8 mouse cellular contexts compared by ENCODE assay signal in the genomic region with DNA sequence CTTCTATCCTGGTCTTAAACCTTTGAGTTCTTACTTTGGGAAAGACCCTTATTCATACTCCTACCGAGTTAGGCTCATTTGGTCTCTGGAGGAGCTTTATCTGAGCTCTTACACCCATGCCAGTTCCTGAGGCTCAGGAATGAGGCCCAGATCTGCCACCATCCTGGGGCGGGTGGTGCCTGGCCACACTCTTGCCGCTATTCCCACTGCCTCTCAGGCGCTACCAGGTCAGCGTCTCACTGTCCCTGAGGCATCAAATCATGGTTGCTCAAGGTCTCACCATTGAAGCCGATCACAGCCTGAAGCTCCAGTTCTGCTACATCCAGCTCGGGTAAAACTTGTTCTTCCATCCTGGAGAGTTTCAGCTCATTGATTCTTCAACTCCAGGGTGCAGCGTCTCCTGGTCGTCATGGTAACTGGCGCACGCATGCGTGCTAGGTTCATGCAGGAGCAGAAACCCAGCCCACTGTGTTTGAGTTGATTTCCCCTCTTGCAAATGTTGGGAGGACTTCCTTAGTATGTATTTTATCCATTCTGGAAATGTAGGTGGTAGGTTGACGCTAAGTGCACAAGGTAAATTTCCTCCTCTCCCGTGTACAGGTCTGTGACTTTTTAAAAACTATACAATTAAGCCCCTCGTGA. TPM values are rescaled to one million over a fixed set of nuclear protein-coding genes. Genes with fewer than 3 reads are reported as not detected.
DNase-seq lines count a peak whose midpoint lies in the region; ATAC-seq lines count a peak whose summit lies in the region.

A gene (minus strand): TSS at position 410 of the 642 bp plus-strand sequence.

- H3K4me2 ChIP-seq in intestine, embryonic 16.5 days (ENCODE audit: low read depth, low read length): peak within 1 kb of the TSS; percentile 62

- H3K9me3 ChIP-seq in intestine, embryonic 16.5 days (ENCODE audit: control insufficient read depth, low read length): no peaks in the 10 kb centered on the region

- intact Hi-C loops in left cerebral cortex, postnatal 25 days (cut with DNase I): no loop called here

- DNase-seq in adrenal gland, postnatal 10 days: peak; percentile 91
- DNase-seq in embryo, embryonic 9.5 days (ENCODE audit: extremely low spot score): peak; percentile 85
- peak; percentile 68 to 82 for DNase-seq in gastrocnemius, postnatal 4 days (ENCODE audit: low spot score in 2 of 2)
- peak; percentile 84 to 90 for DNase-seq in left cerebral cortex, postnatal 25 days (ENCODE audit: low spot score in 2 of 2)
- DNase-seq in mesoderm, embryonic 11.5 days (ENCODE audit: low read depth, low spot score): peak; percentile 91
- DNase-seq in right cerebral cortex, postnatal 25 days: peak; percentile 80
- peak; percentile 72 to 82 for DNase-seq in urinary bladder, postnatal 36 days (ENCODE audit: low spot score in 2 of 2)

- ATAC-seq in intestine, embryonic 16.5 days: peak; percentile 77

- H3K36me3 ChIP-seq in intestine, embryonic 16.5 days (ENCODE audit: control insufficient read depth, insufficient read depth, low read length): no peaks in the 10 kb centered on the region

- peak within 1 kb of the TSS; percentile 91 for H3K9ac ChIP-seq in intestine, embryonic 16.5 days (ENCODE audit: low read depth, low read length)

- H3K4me3 ChIP-seq in intestine, embryonic 16.5 days (ENCODE audit: low read length): peak within 1 kb of the TSS; percentile 86

- no peaks in the 10 kb centered on the region for H3K27me3 ChIP-seq in intestine, embryonic 16.5 days (replicated peaks; ENCODE audit: control insufficient read depth, insufficient read depth, low read length)

- 5% methylated on average over 15 of the region's 15 CpGs for WGBS in intestine, embryonic 16.5 days

- H3K4me1 ChIP-seq in intestine, embryonic 16.5 days (ENCODE audit: control insufficient read depth, insufficient read depth, low read length): peaks cover 5% of the 10 kb centered on the region; the same call in 1 of the 2 replicates

- peak within 1 kb of the TSS; percentile 6; the same call in 1 of the 2 replicates for H3K27ac ChIP-seq in intestine, embryonic 16.5 days (ENCODE audit: low read length)

RNA-seq across cellular contexts. Expression of the gene that starts here (rescaled TPM):
- total RNA-seq in adrenal gland, postnatal 10 days (2021): under 1 TPM in 1 of 2 experiments, not detected in 1; 0.55 TPM
- total RNA-seq in gastrocnemius, postnatal 4 days (2021): 1 to 10 TPM; 4.7 to 5.2 TPM
- polyA plus RNA-seq in intestine, embryonic 16.5 days (2015; fragmentation: Nextera tagmentation; extraction: Ambion mirVana): 0.57 and 0.89 TPM in 2 replicates
- 10 to 100 TPM in 1 of 2 experiments, 1 to 10 TPM in 1; 8.2 to 10.9 TPM for total RNA-seq in left cerebral cortex, postnatal 25 days (2021)

Comparison
In these comparisons a context has a peak if more than half of its experiments do, and no peak if none do; other contexts are left out.
1. Peak in every context shown above with its lines: DNase-seq, ATAC-seq, H3K4me3 ChIP-seq and H3K27ac ChIP-seq.
2. Peak in DNase-seq in adrenal gland, postnatal 10 days; RNA of the gene not detected or under 1 TPM.
3. Peak in ATAC-seq, H3K4me3 ChIP-seq, H3K27ac ChIP-seq, H3K9ac ChIP-seq and H3K4me2 ChIP-seq in intestine, embryonic 16.5 days; RNA of the gene not detected or under 1 TPM.